Mouse (Mus musculus): ENCODE data around the gene Cep19.

DNA sequence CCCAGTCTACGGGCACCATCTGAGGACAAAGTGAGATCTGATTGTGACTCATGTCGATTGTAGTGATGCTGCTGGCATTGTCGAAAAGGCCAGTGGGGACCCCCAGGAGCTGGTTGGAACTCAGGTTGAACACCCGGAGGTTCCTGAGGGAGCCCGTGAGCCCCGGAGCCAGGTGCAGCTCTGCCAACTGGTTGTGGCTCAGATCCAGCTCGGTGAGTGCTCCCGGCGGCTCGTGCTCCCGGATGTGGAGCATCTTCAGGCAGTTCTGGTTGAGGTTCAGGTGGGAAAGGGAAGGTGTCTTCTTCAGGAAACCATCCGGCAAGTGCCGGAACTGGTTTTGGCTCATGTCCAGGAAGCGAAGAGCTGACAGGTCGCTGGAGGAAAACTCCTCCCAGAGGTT lies 44.2 kb downstream of the Cep19 start:
- TF ChIP-seq POLR2A (IDR thresholded peaks at IDR 0.05; ENCODE audit: insufficient read depth, low read depth, low read length) (no peak), EP300 (IDR thresholded peaks at IDR 0.05; ENCODE audit: insufficient read depth, low read depth, low read length) (no peak)
